In genomic region chr11:83462711-83463244, GRCm38 (mm10) we compare ENCODE assay signal across 8 mouse cellular contexts. TPM values are rescaled to one million over a fixed set of nuclear protein-coding genes. Genes with fewer than 3 reads are reported as not detected.
A peak's percentile ranks its signal among the peaks of the same experiment; 100 is the strongest.
DNase-seq lines count a peak whose midpoint lies in the region; ATAC-seq and TF ChIP-seq lines count a peak whose summit lies in the region.

TSS of gene Mmp28 (minus strand) at chr11:83463071.

- no peaks in the 10 kb centered on the region for H3K27me3 ChIP-seq in Patski
- peaks cover 39% of the 10 kb centered on the region for H3K27me3 ChIP-seq in embryonic facial prominence, embryonic 12.5 days
- H3K27me3 ChIP-seq in heart, embryonic 13.5 days (replicated peaks) = peaks cover 58% of the 10 kb centered on the region
- H3K27me3 ChIP-seq in kidney, embryonic 16.5 days (ENCODE audit: insufficient read depth, low read length) = peaks cover 12% of the 10 kb centered on the region
- peaks cover 6% of the 10 kb centered on the region for H3K27me3 ChIP-seq in stomach, embryonic 14.5 days (ENCODE audit: control insufficient read depth, insufficient read depth, low read length)

- in situ Hi-C loops in Patski (cut with MboI; ENCODE audit: low pct_unique_long_range_greater_than_20kb) = no loop called here

- peak within 1 kb of the TSS; percentile 83 for H3K4me2 ChIP-seq in embryonic facial prominence, embryonic 12.5 days (replicated peaks)
- peak within 1 kb of the TSS; percentile 97 for H3K4me2 ChIP-seq in heart, embryonic 13.5 days
- peak within 1 kb of the TSS; percentile 97 for H3K4me2 ChIP-seq in kidney, embryonic 16.5 days (replicated peaks; ENCODE audit: low read depth, low read length)
- peak within 1 kb of the TSS; percentile 92 for H3K4me2 ChIP-seq in stomach, embryonic 14.5 days (replicated peaks; ENCODE audit: low read depth, low read length)

- ATAC-seq in Patski = peak; percentile 82
- no peak for ATAC-seq in embryonic facial prominence, embryonic 12.5 days (ENCODE audit: insufficient number of reproducible peaks, insufficient read depth, low FRiP score, low TSS enrichment)
- peak; percentile 8; the same call in 1 of the 2 replicates for ATAC-seq in heart, embryonic 13.5 days (ENCODE audit: extremely low read depth, insufficient number of reproducible peaks, low FRiP score, low TSS enrichment)
- peak; percentile 75 for ATAC-seq in kidney, embryonic 16.5 days (ENCODE audit: low FRiP score, low TSS enrichment)
- ATAC-seq in stomach, embryonic 14.5 days (ENCODE audit: insufficient number of reproducible peaks, insufficient read depth, low FRiP score, low read depth) = peak; percentile 51; the same call in 1 of the 2 replicates

- H3K4me1 ChIP-seq in embryonic facial prominence, embryonic 12.5 days = no peaks in the 10 kb centered on the region; the same call in none of the 2 replicates
- peaks cover 61% of the 10 kb centered on the region for H3K4me1 ChIP-seq in heart, embryonic 13.5 days
- no peaks in the 10 kb centered on the region for H3K4me1 ChIP-seq in kidney, embryonic 16.5 days (ENCODE audit: insufficient read depth, low read length)
- peaks cover 7% of the 10 kb centered on the region; the same call in 1 of the 2 replicates for H3K4me1 ChIP-seq in stomach, embryonic 14.5 days (ENCODE audit: control insufficient read depth, insufficient read depth, low read length)

- CTCF ChIA-PET in Patski (lab: Charles Lee) = interaction anchor here (1.1 to 2.6 kb wide), 3 partner anchors 10 to 20 kb away, joined by 5 to 7 read pairs (median 5); partner anchors contain the start of gene Taf15

- H3K4me3 ChIP-seq in embryonic facial prominence, embryonic 12.5 days = peak within 1 kb of the TSS; percentile 46
- H3K4me3 ChIP-seq in heart, embryonic 13.5 days = peak within 1 kb of the TSS; percentile 76
- H3K4me3 ChIP-seq in kidney, embryonic 16.5 days (ENCODE audit: low read length) = peak within 1 kb of the TSS; percentile 68
- H3K4me3 ChIP-seq in stomach, embryonic 14.5 days (ENCODE audit: low read depth, low read length) = peak within 1 kb of the TSS; percentile 53

- no peaks in the 10 kb centered on the region for H3K36me3 ChIP-seq in embryonic facial prominence, embryonic 12.5 days
- H3K36me3 ChIP-seq in heart, embryonic 13.5 days = no peaks in the 10 kb centered on the region
- H3K36me3 ChIP-seq in kidney, embryonic 16.5 days (ENCODE audit: insufficient read depth, low read length) = no peaks in the 10 kb centered on the region
- H3K36me3 ChIP-seq in stomach, embryonic 14.5 days (ENCODE audit: control insufficient read depth, insufficient read depth, low read length) = no peaks in the 10 kb centered on the region

- POLR2A ChIA-PET in Patski (lab: Charles Lee) = interaction anchor here (0.6 to 1.1 kb wide), 3 partner anchors 10 to 20 kb away, joined by 3 to 8 read pairs (median 5); partner anchors contain the start of gene Taf15

- no peak for TF ChIP-seq CTCF in Patski (IDR thresholded peaks at IDR 0.05)

- 0% methylated on average over 42 of the region's 42 CpGs for WGBS in embryonic facial prominence, embryonic 12.5 days
- 0% methylated on average over 39 of the region's 42 CpGs for WGBS in heart, embryonic 13.5 days
- WGBS in kidney, embryonic 16.5 days = under 1% methylated on average over 34 of the region's 42 CpGs
- WGBS in stomach, embryonic 14.5 days = under 1% methylated on average over 42 of the region's 42 CpGs

- H3K27ac ChIP-seq in embryonic facial prominence, embryonic 12.5 days = no peak within 1 kb of the TSS
- H3K27ac ChIP-seq in heart, embryonic 13.5 days (replicated peaks) = 0 out of 2 replicates have a peak within 1 kb of the TSS, but pooled peaks have one; percentile 37
- H3K27ac ChIP-seq in kidney, embryonic 16.5 days (ENCODE audit: low read length) = no peak within 1 kb of the TSS
- H3K27ac ChIP-seq in stomach, embryonic 14.5 days (ENCODE audit: low read length) = no peak within 1 kb of the TSS

- DNase-seq in A20 (ENCODE audit: low read depth, low spot score) (peak; percentile 51), Patski (ENCODE audit: low read depth, low spot score) (no peak)
- DNase-seq in lung, postnatal 25 days (ENCODE audit: low spot score) = peak; percentile 72
- no peak for DNase-seq in left cerebral cortex, adult 8-10 months (ENCODE audit: low spot score in 2 of 2)

- no peaks in the 10 kb centered on the region for H3K9me3 ChIP-seq in embryonic facial prominence, embryonic 12.5 days
- no peaks in the 10 kb centered on the region for H3K9me3 ChIP-seq in heart, embryonic 13.5 days
- H3K9me3 ChIP-seq in kidney, embryonic 16.5 days (ENCODE audit: low read length) = no peaks in the 10 kb centered on the region
- no peaks in the 10 kb centered on the region for H3K9me3 ChIP-seq in stomach, embryonic 14.5 days (ENCODE audit: control insufficient read depth, low read depth, low read length)

- H3K9ac ChIP-seq in embryonic facial prominence, embryonic 12.5 days = peak within 1 kb of the TSS; percentile 58
- peak within 1 kb of the TSS; percentile 86 for H3K9ac ChIP-seq in heart, embryonic 13.5 days
- H3K9ac ChIP-seq in kidney, embryonic 16.5 days (replicated peaks; ENCODE audit: low read length) = peak within 1 kb of the TSS; percentile 70
- H3K9ac ChIP-seq in stomach, embryonic 14.5 days (replicated peaks; ENCODE audit: low read depth, low read length) = peak within 1 kb of the TSS; percentile 55

RNA-seq across cellular contexts. Expression of gene Mmp28, which starts in this region (rescaled TPM):
- polyA plus RNA-seq in Patski (2021) = 1.5 TPM
- polyA plus RNA-seq in embryonic facial prominence, embryonic 12.5 days (2016; fragmentation: Nextera tagmentation; extraction: Ambion mirVana) = 2.9 and 3.2 TPM in 2 replicates
- 2.5 and 2.7 TPM in 2 replicates for polyA plus RNA-seq in heart, embryonic 13.5 days (2015; fragmentation: Nextera tagmentation; extraction: Ambion mirVana)
- polyA plus RNA-seq in kidney, embryonic 16.5 days (2015; fragmentation: Nextera tagmentation; extraction: Ambion mirVana) = 1.7 and 1.8 TPM in 2 replicates
- polyA plus RNA-seq in stomach, embryonic 14.5 days (2014; fragmentation: Nextera tagmentation; extraction: Ambion mirVana) = 1.4 and 1.9 TPM in 2 replicates
- 1 to 10 TPM; 3.7 to 5.0 (median 4.2) TPM for total RNA-seq in left cerebral cortex, adult 8-10 months (2022)

Comparison
In these comparisons a context has a peak if more than half of its experiments do, and no peak if none do; other contexts are left out.
1. DNase-seq: peak in A20 (single experiment) and lung, postnatal 25 days (single experiment); none in Patski (single experiment) and left cerebral cortex, adult 8-10 months (0 of 2).
2. Peak in every context shown above with its lines, with median percentiles within 50 percentile points of each other: H3K4me2 ChIP-seq, H3K4me3 ChIP-seq and H3K9ac ChIP-seq.